Mouse (Mus musculus) Muller cell, postnatal 12 days (primary cell): ENCODE data around the gene Cd81.

Experiments used
- DNase-seq: peaks from one replicate; pipeline ENCODE4 v3.0.0-alpha.2; 2015; ENCODE audit errors: inconsistent ontology term

Cd81 gene

DNA sequence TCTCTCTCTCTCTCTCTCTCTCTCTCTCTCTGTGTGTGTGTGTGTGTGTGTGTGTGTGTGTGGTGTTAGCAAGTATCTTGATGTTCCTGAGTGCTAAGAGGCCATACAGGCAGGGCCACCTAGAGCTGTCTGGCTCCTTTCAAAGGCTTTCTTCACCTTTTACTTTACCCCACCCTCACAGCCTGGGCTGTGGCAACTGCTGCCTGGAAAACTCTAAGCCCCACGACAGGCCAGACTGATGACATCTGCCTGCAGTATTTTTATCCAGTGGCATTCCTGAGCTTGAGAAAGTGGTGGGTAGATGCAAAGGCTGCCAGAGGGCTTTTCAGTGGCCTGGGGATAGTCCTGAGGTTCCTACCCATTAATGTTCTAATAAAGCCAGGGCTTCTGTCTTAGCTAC lies 59.9 kb downstream of the Cd81 start:
- DNase-seq: no peak

GRCm38 (mm10) chr7:143114773-143115172 lies 62.2 kb downstream of the Cd81 start:
- DNase-seq: no peak

GRCm38 (mm10) chr7:143116521-143116920 lies 64.0 kb downstream of the Cd81 start:
- no peak for DNase-seq
